Mouse (Mus musculus): ENCODE data around the gene Capn7. TPM values are rescaled to one million over a fixed set of nuclear protein-coding genes. Genes with fewer than 3 reads are reported as not detected.

Capn7 gene
- total and polyA plus RNA-seq, 3 experiments = 27.9 to 45.0 (median 33.3) TPM

- Histone ChIP-seq H3K27ac (ENCODE audit: insufficient read depth, low read depth) (peak overlapping the region; percentile 46), H3K9ac (ENCODE audit: insufficient read depth, low read depth) (no peak overlapping the region), H3K4me2 (ENCODE audit: insufficient read depth, low read depth, poor library complexity, severe bottlenecking) (no peak overlapping the region), H3K4me1 (ENCODE audit: control insufficient read depth in 1 of 2, insufficient read depth in 2 of 2) (peaks cover 70 to 100% of the 10 kb centered on the region in 2 experiments), H3K27me3 (replicated peaks) (no peaks in the 10 kb centered on the region), H3K36me3 (replicated peaks in 1 of 2; ENCODE audit: control insufficient read depth in 1 of 2, insufficient read depth in 1 of 2, low read length in 1 of 2) (peaks cover 49 to 95% of the 10 kb centered on the region in 2 experiments), H3K79me2 (replicated peaks; ENCODE audit: control insufficient read depth, extremely low read depth, insufficient read depth, poor library complexity, severe bottlenecking) (peaks cover 59% of the 10 kb centered on the region), H3K4me3 (replicated peaks in 1 of 3; ENCODE audit: low read depth in 2 of 3, low read length in 2 of 3, poor library complexity in 1 of 3) (no peak overlapping the region), H3K9me3 (replicated peaks; ENCODE audit: low read length) (no peaks in the 10 kb centered on the region)
- in situ Hi-C loops (cut with MboI; ENCODE audit: low pct_ligation_motif_present, low pct_unique_long_range_greater_than_20kb, low sequenced_read_pairs) = no loop called here
- dilution Hi-C loops (cut with MboI; ENCODE audit: extremely low pct_ligation_motif_present, extremely low pct_unique_long_range_greater_than_20kb, low sequenced_read_pairs) = no loop called here
- no peak for DNase-seq (ENCODE audit: extremely low read depth)
- TF ChIP-seq USF1 (IDR thresholded peaks at IDR 0.05; ENCODE audit: low read depth, low read length) = no peak
- TF ChIP-seq MAFK (IDR thresholded peaks at IDR 0.05; ENCODE audit: insufficient replicate concordance, low read length) = 0 out of 2 replicates have a peak, but pooled peaks have one; percentile 7
These were observed 68.2 kb downstream of the Capn7 start for GRCm38 (mm10) chr14:31404663-31405062.

- peaks cover 47 to 95% of the 10 kb centered on the region in 2 experiments for H3K36me3 ChIP-seq (replicated peaks in 1 of 2; ENCODE audit: control insufficient read depth in 1 of 2, insufficient read depth in 1 of 2, low read length in 1 of 2)
- H3K4me1 ChIP-seq (ENCODE audit: control insufficient read depth in 1 of 2, insufficient read depth in 2 of 2) = peaks cover 70 to 100% of the 10 kb centered on the region in 2 experiments
- H3K27me3 ChIP-seq (replicated peaks) = no peaks in the 10 kb centered on the region
- peaks cover 62% of the 10 kb centered on the region for H3K79me2 ChIP-seq (replicated peaks; ENCODE audit: control insufficient read depth, extremely low read depth, insufficient read depth, poor library complexity, severe bottlenecking)
- DNase-seq (ENCODE audit: extremely low read depth) = peak; percentile 80
- H3K9me3 ChIP-seq (replicated peaks; ENCODE audit: low read length) = no peaks in the 10 kb centered on the region
- peak overlapping the region; percentile 21; the same call in 1 of the 2 replicates for H3K4me2 ChIP-seq (ENCODE audit: insufficient read depth, low read depth, poor library complexity, severe bottlenecking)
- 0 out of 2 replicates have a peak overlapping the region, but pooled peaks have one; percentile 10 for H3K9ac ChIP-seq (ENCODE audit: insufficient read depth, low read depth)
- no peak overlapping the region for H3K4me3 ChIP-seq (replicated peaks in 1 of 3; ENCODE audit: low read depth in 2 of 3, low read length in 2 of 3, poor library complexity in 1 of 3)
- peak overlapping the region; percentile 78 for H3K27ac ChIP-seq (ENCODE audit: insufficient read depth, low read depth)
- dilution Hi-C loops (cut with MboI; ENCODE audit: extremely low pct_ligation_motif_present, extremely low pct_unique_long_range_greater_than_20kb, low sequenced_read_pairs) = no loop called here
- TF ChIP-seq MAX (IDR thresholded peaks at IDR 0.05; ENCODE audit: low read length) = peak; percentile 81
- peak; percentile 90 for TF ChIP-seq JUN (IDR thresholded peaks at IDR 0.05; ENCODE audit: insufficient read depth, low read depth, low read length)
- TF ChIP-seq CHD2 (IDR thresholded peaks at IDR 0.05; ENCODE audit: low read length) = peak; percentile 47; the same call in 1 of the 2 replicates
- no peak; the same call in 1 of the 2 replicates for TF ChIP-seq MAFK (IDR thresholded peaks at IDR 0.05; ENCODE audit: insufficient replicate concordance, low read length)
- no peak for TF ChIP-seq NELFE (IDR thresholded peaks at IDR 0.05; ENCODE audit: low read depth, low read length)
- TF ChIP-seq POLR2AphosphoS2 (IDR thresholded peaks at IDR 0.05; ENCODE audit: low read depth, low read length) = peak; percentile 39; the same call in 1 of the 2 replicates
- no peak; the same call in 1 of the 2 replicates for TF ChIP-seq USF1 (IDR thresholded peaks at IDR 0.05; ENCODE audit: low read depth, low read length)
- TF ChIP-seq IRF4 (IDR thresholded peaks at IDR 0.05; ENCODE audit: low read depth, low read length) = peak; percentile 93
- TF ChIP-seq SMC3 (IDR thresholded peaks at IDR 0.05; ENCODE audit: low read depth, low read length) = peak; percentile 24
- TF ChIP-seq HCFC1 (IDR thresholded peaks at IDR 0.05; ENCODE audit: low read depth, low read length) = no peak
- peak; percentile 92 for TF ChIP-seq ZNF384 (IDR thresholded peaks at IDR 0.05; ENCODE audit: low read depth, low read length)
- TF ChIP-seq UBTF (IDR thresholded peaks at IDR 0.05; ENCODE audit: low read depth, low read length) = no peak
- peak; percentile 52 for TF ChIP-seq TCF12 (IDR thresholded peaks at IDR 0.05; ENCODE audit: low read depth, low read length)
- TF ChIP-seq CTCF (conservative IDR thresholded peaks at IDR 0.05 in 1 of 2, IDR thresholded peaks at IDR 0.05 in 1 of 2; ENCODE audit: low read depth in 2 of 2, low read length in 2 of 2) = no peak
- peak; percentile 76 for TF ChIP-seq BHLHE40 (IDR thresholded peaks at IDR 0.05; ENCODE audit: low read depth, low read length)
- TF ChIP-seq SIN3A (IDR thresholded peaks at IDR 0.05; ENCODE audit: low read length) = peak; percentile 84; the same call in 1 of the 2 replicates
- peak; percentile 94 for TF ChIP-seq EP300 (IDR thresholded peaks at IDR 0.05; ENCODE audit: low read length)
- TF ChIP-seq MAZ (IDR thresholded peaks at IDR 0.05; ENCODE audit: low read depth, low read length) = 0 out of 2 replicates have a peak, but pooled peaks have one; percentile 51
- peak; percentile 90 for TF ChIP-seq JUND (conservative IDR thresholded peaks at IDR 0.05; ENCODE audit: low read depth, low read length)
- no peak for TF ChIP-seq TBP (conservative IDR thresholded peaks at IDR 0.05; ENCODE audit: low read depth, low read length)
- peak; percentile 93 for TF ChIP-seq ETS1 (conservative IDR thresholded peaks at IDR 0.05; ENCODE audit: low read depth, low read length)
- TF ChIP-seq MXI1 (IDR thresholded peaks at IDR 0.05; ENCODE audit: low read depth, low read length) = peak; percentile 62
- peak; percentile 90 for TF ChIP-seq MEF2A (IDR thresholded peaks at IDR 0.05; ENCODE audit: borderline replicate concordance, low read depth, low read length)
- TF ChIP-seq E2F4 (IDR thresholded peaks at IDR 0.05; ENCODE audit: insufficient replicate concordance, low read depth, low read length) = no peak
- peak; percentile 89 for TF ChIP-seq MYC (IDR thresholded peaks at IDR 0.05; ENCODE audit: low read depth, low read length)
- in situ Hi-C loops (cut with MboI; ENCODE audit: low pct_ligation_motif_present, low pct_unique_long_range_greater_than_20kb, low sequenced_read_pairs) = no loop called here
These were observed 69.2 kb downstream of the Capn7 start for GRCm38 (mm10) chr14:31405652-31406051.
